In the genomic region with DNA sequence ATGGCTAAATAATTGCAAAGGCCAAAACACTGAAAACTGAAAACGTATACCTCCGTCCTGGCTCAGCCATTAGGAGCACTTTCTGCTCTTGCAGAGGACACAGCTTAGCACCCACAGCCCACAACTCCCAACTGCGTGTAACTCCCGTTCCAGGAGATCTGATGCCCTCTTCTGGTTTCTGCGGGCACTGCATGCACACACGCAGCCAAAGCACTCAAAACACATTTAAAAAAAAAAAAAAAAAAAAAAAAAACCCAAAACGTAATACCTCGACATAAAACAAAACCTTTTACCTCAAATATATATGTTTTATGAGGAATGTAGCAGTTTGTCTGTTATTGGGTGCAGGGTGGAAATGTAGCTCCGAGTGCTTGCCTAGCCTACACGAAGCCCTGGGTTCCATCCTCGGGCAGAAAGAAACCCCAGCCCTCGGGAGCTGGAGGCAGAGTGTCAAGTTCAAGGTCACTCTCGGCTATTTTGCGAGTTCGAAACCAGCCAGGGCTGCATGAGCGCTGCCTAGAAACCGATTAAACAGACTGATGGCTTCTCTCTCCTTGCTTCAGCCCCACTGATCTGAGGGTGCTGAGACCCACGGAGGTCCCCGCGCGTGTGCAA, we compare ENCODE assay signal across 7 mouse cellular contexts. TPM values are rescaled to one million over a fixed set of nuclear protein-coding genes. Genes with fewer than 3 reads are reported as not detected.
DNase-seq lines count a peak whose midpoint lies in the region; ATAC-seq and TF ChIP-seq lines count a peak whose summit lies in the region.

No protein-coding gene starts in this region.

- H3K9me3 ChIP-seq in embryonic facial prominence, embryonic 12.5 days = no peaks in the 10 kb centered on the region
- H3K9me3 ChIP-seq in limb, embryonic 13.5 days = no peaks in the 10 kb centered on the region
- no peaks in the 10 kb centered on the region for H3K9me3 ChIP-seq in midbrain, embryonic 16.5 days (replicated peaks; ENCODE audit: control insufficient read depth, low read length, poor library complexity, severe bottlenecking)

- peak; percentile 87 for TF ChIP-seq CTCF in heart, adult 2 months (IDR thresholded peaks at IDR 0.05)

- peak overlapping the region; percentile 89 for H3K4me2 ChIP-seq in embryonic facial prominence, embryonic 12.5 days (replicated peaks)
- H3K4me2 ChIP-seq in limb, embryonic 13.5 days (replicated peaks) = peak overlapping the region; percentile 93
- peak overlapping the region; percentile 55 for H3K4me2 ChIP-seq in midbrain, embryonic 16.5 days (ENCODE audit: low read length)

- H3K9ac ChIP-seq in embryonic facial prominence, embryonic 12.5 days = peak overlapping the region; percentile 74
- H3K9ac ChIP-seq in heart, adult 2 months (ENCODE audit: low read depth, low read length) = peak overlapping the region; percentile 68
- peak overlapping the region; percentile 72 for H3K9ac ChIP-seq in limb, embryonic 13.5 days
- peak overlapping the region; percentile 94 for H3K9ac ChIP-seq in midbrain, embryonic 16.5 days (ENCODE audit: low read depth, low read length)

- 1% methylated on average over 21 of the region's 21 CpGs for WGBS in embryonic facial prominence, embryonic 12.5 days
- WGBS in heart, adult 2 months = 2% methylated on average over 21 of the region's 21 CpGs
- 3% methylated on average over 21 of the region's 21 CpGs for WGBS in limb, embryonic 13.5 days
- 2% methylated on average over 21 of the region's 21 CpGs for WGBS in midbrain, embryonic 16.5 days

- TF ChIP-seq EP300 in heart, adult 2 months (IDR thresholded peaks at IDR 0.05; ENCODE audit: insufficient read depth, low read depth, low read length) = no peak

- H3K4me1 ChIP-seq in embryonic facial prominence, embryonic 12.5 days = peaks cover 20% of the 10 kb centered on the region
- peaks cover 2% of the 10 kb centered on the region; the same call in 1 of the 2 replicates for H3K4me1 ChIP-seq in heart, adult 2 months (ENCODE audit: control insufficient read depth, insufficient read depth, low read length)
- H3K4me1 ChIP-seq in limb, embryonic 13.5 days = peaks cover 24% of the 10 kb centered on the region
- peaks cover 8% of the 10 kb centered on the region for H3K4me1 ChIP-seq in midbrain, embryonic 16.5 days (ENCODE audit: control insufficient read depth, insufficient read depth, low read length)

- peak overlapping the region; percentile 90 for H3K27ac ChIP-seq in embryonic facial prominence, embryonic 12.5 days
- H3K27ac ChIP-seq in heart, adult 2 months = peak overlapping the region; percentile 83
- peak overlapping the region; percentile 87; the same call in 1 of the 2 replicates for H3K27ac ChIP-seq in limb, embryonic 13.5 days
- H3K27ac ChIP-seq in midbrain, embryonic 16.5 days (ENCODE audit: low read length) = peak overlapping the region; percentile 90

- peak overlapping the region; percentile 98 for H3K4me3 ChIP-seq in embryonic facial prominence, embryonic 12.5 days
- H3K4me3 ChIP-seq in heart, adult 2 months = peak overlapping the region; percentile 86
- peak overlapping the region; percentile 94 for H3K4me3 ChIP-seq in limb, embryonic 13.5 days
- peak overlapping the region; percentile 93 for H3K4me3 ChIP-seq in midbrain, embryonic 16.5 days (ENCODE audit: low read depth, low read length)

- H3K79me2 ChIP-seq in heart, adult 2 months (replicated peaks; ENCODE audit: control insufficient read depth, insufficient read depth, low read length) = no peaks in the 10 kb centered on the region

- DNase-seq in adrenal gland, postnatal 25 days = peak; percentile 86
- peak; percentile 86 to 90 for DNase-seq in heart, adult 2 months
- DNase-seq in kidney, adult 8-10 months = peak; percentile 82 to 93
- peak; percentile 83 to 92 for DNase-seq in spleen, postnatal 10 days (ENCODE audit: low spot score in 2 of 2)

- H3K27me3 ChIP-seq in embryonic facial prominence, embryonic 12.5 days = no peaks in the 10 kb centered on the region
- no peaks in the 10 kb centered on the region for H3K27me3 ChIP-seq in heart, adult 2 months (ENCODE audit: control insufficient read depth, insufficient read depth, low read length)
- H3K27me3 ChIP-seq in limb, embryonic 13.5 days = no peaks in the 10 kb centered on the region
- H3K27me3 ChIP-seq in midbrain, embryonic 16.5 days (ENCODE audit: control insufficient read depth, insufficient read depth, low read depth, low read length) = no peaks in the 10 kb centered on the region

- TF ChIP-seq POLR2A in heart, adult 2 months (IDR thresholded peaks at IDR 0.05; ENCODE audit: insufficient read depth, low read depth, low read length) = no peak

- intact Hi-C loops in heart, adult 2 months (cut with DNase I) = loop anchor here (5.0 to 10.0 kb wide), 3 partner anchors 70 to 605 kb away; partner anchors contain the start of genes Bccip, Ctbp2 and Fgfr2

- peaks cover 11% of the 10 kb centered on the region for H3K36me3 ChIP-seq in embryonic facial prominence, embryonic 12.5 days
- no peaks in the 10 kb centered on the region for H3K36me3 ChIP-seq in heart, adult 2 months (ENCODE audit: control insufficient read depth, insufficient read depth, low read length)
- H3K36me3 ChIP-seq in limb, embryonic 13.5 days = peaks cover 16% of the 10 kb centered on the region
- peaks cover 6% of the 10 kb centered on the region for H3K36me3 ChIP-seq in midbrain, embryonic 16.5 days (ENCODE audit: control insufficient read depth, insufficient read depth, low read length)

- ATAC-seq in embryonic facial prominence, embryonic 12.5 days (ENCODE audit: insufficient number of reproducible peaks, insufficient read depth, low FRiP score, low TSS enrichment) = no peak
- ATAC-seq in limb, embryonic 13.5 days (ENCODE audit: low FRiP score, low read depth) = peak; percentile 12; the same call in 1 of the 2 replicates
- ATAC-seq in midbrain, embryonic 16.5 days = peak; percentile 66

RNA-seq across cellular contexts. Expression of gene Edrf1, which starts 0.5 kb away (rescaled TPM):
- 20.7 and 22.8 TPM in 2 replicates for total RNA-seq in adrenal gland, postnatal 25 days (2021)
- 25.4 and 29.8 TPM in 2 replicates for polyA plus RNA-seq in embryonic facial prominence, embryonic 12.5 days (2016; fragmentation: Nextera tagmentation; extraction: Ambion mirVana)
- total RNA-seq in heart, adult 2 months (2021) = 10 to 100 TPM; 10.9 to 11.9 TPM
- polyA plus RNA-seq in heart, adult 2 months (2012; rRNA removed) = 5.4 and 9.7 TPM in 2 replicates
- 21.6 TPM in 2 replicates for polyA plus RNA-seq in limb, embryonic 13.5 days (2015; fragmentation: Nextera tagmentation; extraction: Ambion mirVana)
- polyA plus RNA-seq in midbrain, embryonic 16.5 days (2015; fragmentation: Nextera tagmentation; extraction: Ambion mirVana) = 19.0 and 19.5 TPM in 2 replicates

RNA-seq across cellular contexts. Expression of gene Tex36, which starts 34.9 kb away (rescaled TPM):
- not detected in 2 replicates for total RNA-seq in adrenal gland, postnatal 25 days (2021)
- polyA plus RNA-seq in embryonic facial prominence, embryonic 12.5 days (2016; fragmentation: Nextera tagmentation; extraction: Ambion mirVana) = not detected in 2 replicates
- not detected for total RNA-seq in heart, adult 2 months (2021)
- polyA plus RNA-seq in heart, adult 2 months (2012; rRNA removed) = not detected in 2 replicates
- polyA plus RNA-seq in limb, embryonic 13.5 days (2015; fragmentation: Nextera tagmentation; extraction: Ambion mirVana) = not detected in 2 replicates
- polyA plus RNA-seq in midbrain, embryonic 16.5 days (2015; fragmentation: Nextera tagmentation; extraction: Ambion mirVana) = not detected in 2 replicates

RNA-seq across cellular contexts. Expression of gene Mmp21, which starts 43.0 kb away (rescaled TPM):
- not detected in 2 replicates for total RNA-seq in adrenal gland, postnatal 25 days (2021)
- 0.12 TPM in 1 of 2 replicates, not detected in the other for polyA plus RNA-seq in embryonic facial prominence, embryonic 12.5 days (2016; fragmentation: Nextera tagmentation; extraction: Ambion mirVana)
- not detected for total RNA-seq in heart, adult 2 months (2021)
- polyA plus RNA-seq in heart, adult 2 months (2012; rRNA removed) = not detected in 2 replicates
- polyA plus RNA-seq in limb, embryonic 13.5 days (2015; fragmentation: Nextera tagmentation; extraction: Ambion mirVana) = not detected in 2 replicates
- not detected in 2 replicates for polyA plus RNA-seq in midbrain, embryonic 16.5 days (2015; fragmentation: Nextera tagmentation; extraction: Ambion mirVana)
